Mouse (Mus musculus) stomach, postnatal 0 days (tissue): ENCODE results near the gene Cd200.

ENCODE experiments used
- CTCF ChIP-seq: IDR thresholded peaks from 2 replicates; pipeline ENCODE4 v1.5.1; 2016; ENCODE audit warnings: antibody characterized with exemption, low read depth, mild to moderate bottlenecking, moderate library complexity
- EP300 ChIP-seq: optimal IDR thresholded peaks from 2 replicates; pipeline ENCODE3; 2016; ENCODE audit warnings: antibody characterized with exemption

GRCm38 (mm10) chr16:45363480-45364045 lies 45.3 kb downstream of the Cd200 start:
- TF ChIP-seq CTCF (no peak), EP300 (no peak)
